Mouse (Mus musculus) myocyte (in vitro differentiated cells): ENCODE results near the gene Cadm2.

Experiments
- MAX ChIP-seq: IDR thresholded peaks from one replicate; pipeline ENCODE4 v1.6.1; 2011; ENCODE audit warnings: low read depth, mild to moderate bottlenecking, control low read depth
- POLR2A ChIP-seq: IDR thresholded peaks from one replicate; pipeline ENCODE4 v1.6.1; 2011; ENCODE audit warnings: low read depth, mild to moderate bottlenecking, control low read depth, moderate library complexity; ENCODE audit not compliant: insufficient read length
- REST ChIP-seq: IDR thresholded peaks from one replicate; pipeline ENCODE4 v1.6.1; 2011; ENCODE audit warnings: mild to moderate bottlenecking, control low read depth, moderate library complexity; ENCODE audit not compliant: insufficient read depth, insufficient read length
- SRF ChIP-seq: IDR thresholded peaks from one replicate; pipeline ENCODE4 v1.6.1; 2011; ENCODE audit warnings: low read depth; ENCODE audit not compliant: control insufficient read depth, insufficient read length
- USF1 ChIP-seq: IDR thresholded peaks from one replicate; pipeline ENCODE4 v1.6.1; 2011; ENCODE audit warnings: low read depth, mild to moderate bottlenecking, control low read depth, moderate library complexity

- TF ChIP-seq POLR2A = no peak
- no peak for TF ChIP-seq MAX
- TF ChIP-seq USF1 = no peak
- no peak for TF ChIP-seq REST
- no peak for TF ChIP-seq SRF
These were observed at the start of gene Cadm2 for GRCm38 (mm10) chr16:67620826-67621505.
